Mouse (Mus musculus) MEL (cell line): ENCODE results near the gene Gstt2. TPM values are rescaled to one million over a fixed set of nuclear protein-coding genes. Genes with fewer than 3 reads are reported as not detected.
A peak's percentile ranks its signal among the peaks of the same experiment; 100 is the strongest.

Experiments
- DNase-seq: peaks from one replicate; pipeline ENCODE4 v3.0.0; 2011; ENCODE audit warnings: low read depth, low spot score
- H3K27ac ChIP-seq: 2 replicates; pipeline ENCODE4 v1.5.1; 2012; ENCODE audit warnings: low read depth, mild to moderate bottlenecking, control low read depth, low read length, moderate library complexity; ENCODE audit not compliant: control insufficient read depth
- H3K27me3 ChIP-seq, 2 experiments: fragments of 150-350 bp in 1 of 2; sonication (generic) in 1 of 2; 2 replicates each; pipeline ENCODE4 v1.6.1; 2012; ENCODE audit warnings: low read length in 2 of 2, mild to moderate bottlenecking in 2 of 2, improper control_type of control experiment in 1 of 2, moderate library complexity in 1 of 2; ENCODE audit not compliant: insufficient read depth in 2 of 2, control insufficient read depth in 1 of 2
- H3K36me3 ChIP-seq, 2 experiments: 2 replicates each; pipeline ENCODE4 v1.6.1; 2012 to 2014; ENCODE audit warnings: low read length in 2 of 2, improper control_type of control experiment in 1 of 2, inconsistent platforms in 1 of 2, mild to moderate bottlenecking in 1 of 2; ENCODE audit not compliant: insufficient read depth in 2 of 2, control insufficient read depth in 1 of 2
- H3K4me1 ChIP-seq, 2 experiments: fragments of 150-350 bp in 1 of 2; sonication (generic) in 1 of 2; 2 replicates each; pipeline ENCODE4 v1.6.1; 2012; ENCODE audit warnings: low read length in 2 of 2, improper control_type of control experiment in 1 of 2, mild to moderate bottlenecking in 1 of 2; ENCODE audit not compliant: insufficient read depth in 2 of 2, control insufficient read depth in 1 of 2
- H3K4me3 ChIP-seq, 2 experiments: fragments of 150-350 bp in 1 of 2; sonication (generic) in 1 of 2; 2 replicates each; pipeline ENCODE4 v1.5.1; 2012; ENCODE audit warnings: low read depth in 2 of 2, low read length in 2 of 2, mild to moderate bottlenecking in 2 of 2, moderate library complexity in 2 of 2, control low read depth in 1 of 2, improper control_type of control experiment in 1 of 2; ENCODE audit not compliant: control insufficient read depth in 1 of 2, insufficient read depth in 1 of 2
- H3K79me2 ChIP-seq: 2 replicates; pipeline ENCODE4 v1.6.1; 2012; ENCODE audit warnings: mild to moderate bottlenecking, low read length, moderate library complexity; ENCODE audit not compliant: control insufficient read depth, poor library complexity, insufficient read depth
- H3K9ac ChIP-seq: 2 replicates; pipeline ENCODE4 v1.6.1; 2012; ENCODE audit warnings: low read depth, mild to moderate bottlenecking, control low read depth, low read length, moderate library complexity; ENCODE audit not compliant: control insufficient read depth, poor library complexity, severe bottlenecking
- H3K9me3 ChIP-seq: fragments of 150-350 bp; sonication (generic); replicated peaks from 2 replicates; pipeline ENCODE4 v1.6.1; 2012; ENCODE audit warnings: mild to moderate bottlenecking, low read length, improper control_type of control experiment, moderate library complexity; ENCODE audit not compliant: insufficient read depth
- CHD1 ChIP-seq: IDR thresholded peaks from 2 replicates; pipeline ENCODE4 v1.6.1; 2012; ENCODE audit warnings: low read depth, mild to moderate bottlenecking, inconsistent platforms, low read length, improper control_type of control experiment
- CHD2 ChIP-seq: IDR thresholded peaks from 2 replicates; pipeline ENCODE4 v1.6.1; 2011; ENCODE audit warnings: low read length, improper control_type of control experiment
- CTCF ChIP-seq, 3 experiments: IDR thresholded peaks in 2 of 3; conservative IDR thresholded peaks in 1 of 3; 2 replicates each; pipeline ENCODE4 v1.5.1; 2011 to 2012; ENCODE audit warnings: low read length in 3 of 3, low read depth in 2 of 3, mild to moderate bottlenecking in 2 of 3, improper control_type of control experiment in 1 of 3, inconsistent platforms in 1 of 3, mixed read lengths in 1 of 3, moderate library complexity in 1 of 3; ENCODE audit not compliant: control insufficient read depth in 1 of 3, insufficient read depth in 1 of 3, poor library complexity in 1 of 3, severe bottlenecking in 1 of 3
- E2F4 ChIP-seq: IDR thresholded peaks from 2 replicates; pipeline ENCODE4 v1.6.1; 2011; ENCODE audit warnings: low read depth, low read length, improper control_type of control experiment, borderline replicate concordance
- GABPA ChIP-seq: IDR thresholded peaks from 2 replicates; pipeline ENCODE4 v1.6.1; 2012; ENCODE audit warnings: low read depth, mild to moderate bottlenecking, inconsistent platforms, low read length, improper control_type of control experiment, moderate library complexity
- GATA1 ChIP-seq: IDR thresholded peaks from 2 replicates; pipeline ENCODE4 v1.6.1; 2011; ENCODE audit warnings: low read depth, low read length, improper control_type of control experiment
- JUND ChIP-seq: IDR thresholded peaks from 2 replicates; pipeline ENCODE4 v1.6.1; 2011; ENCODE audit warnings: low read depth, mild to moderate bottlenecking, improper control_type of control experiment, low read length
- KAT2A ChIP-seq: conservative IDR thresholded peaks from 2 replicates; pipeline ENCODE4 v1.6.1; 2012; ENCODE audit warnings: low read depth, low read length, improper control_type of control experiment, inconsistent platforms
- MAZ ChIP-seq: IDR thresholded peaks from 2 replicates; pipeline ENCODE4 v1.6.1; 2012; ENCODE audit warnings: low read depth, mild to moderate bottlenecking, inconsistent platforms, low read length, improper control_type of control experiment
- MYB ChIP-seq: IDR thresholded peaks from 2 replicates; pipeline ENCODE4 v1.6.1; 2011; ENCODE audit warnings: mild to moderate bottlenecking, low read depth, low read length, improper control_type of control experiment
- MYC ChIP-seq: IDR thresholded peaks from 2 replicates; pipeline ENCODE4 v1.6.1; 2011; ENCODE audit warnings: low read depth, mild to moderate bottlenecking, low read length, improper control_type of control experiment, moderate library complexity
- POLR2AphosphoS2 ChIP-seq: IDR thresholded peaks from 2 replicates; pipeline ENCODE4 v1.6.1; 2011; ENCODE audit warnings: low read length, improper control_type of control experiment
- POLR2AphosphoS5 ChIP-seq: IDR thresholded peaks from 2 replicates; pipeline ENCODE4 v1.6.1; 2012; ENCODE audit warnings: low read depth, borderline replicate concordance, mild to moderate bottlenecking, inconsistent platforms, low read length, moderate library complexity, mixed read lengths
- RAD21 ChIP-seq: IDR thresholded peaks from 2 replicates; pipeline ENCODE4 v1.6.1; 2011; ENCODE audit warnings: mild to moderate bottlenecking, low read depth, low read length, improper control_type of control experiment
- SIN3A ChIP-seq: IDR thresholded peaks from 2 replicates; pipeline ENCODE4 v1.6.1; 2012; ENCODE audit warnings: low read length, improper control_type of control experiment, inconsistent platforms
- SMC3 ChIP-seq: IDR thresholded peaks from 2 replicates; pipeline ENCODE4 v1.6.1; 2011; ENCODE audit warnings: low read depth, low read length, improper control_type of control experiment
- TCF12 ChIP-seq: IDR thresholded peaks from 2 replicates; pipeline ENCODE4 v1.6.1; 2014; ENCODE audit warnings: low read depth, mild to moderate bottlenecking, inconsistent platforms, low read length, improper control_type of control experiment, moderate library complexity
- USF1 ChIP-seq: IDR thresholded peaks from 2 replicates; pipeline ENCODE4 v1.6.1; 2014; ENCODE audit warnings: low read depth, mild to moderate bottlenecking, inconsistent platforms, low read length, improper control_type of control experiment, moderate library complexity
- USF2 ChIP-seq, 2 experiments: IDR thresholded peaks; 2 replicates each; pipeline ENCODE4 v1.6.1; 2011 to 2012; ENCODE audit warnings: improper control_type of control experiment in 2 of 2, low read length in 2 of 2, borderline replicate concordance in 1 of 2, inconsistent platforms in 1 of 2, low read depth in 1 of 2, mild to moderate bottlenecking in 1 of 2; ENCODE audit not compliant: insufficient read depth in 1 of 2
- ZC3H11A ChIP-seq: IDR thresholded peaks from 2 replicates; pipeline ENCODE4 v1.6.1; 2012; ENCODE audit warnings: low read depth, mild to moderate bottlenecking, inconsistent platforms, low read length, improper control_type of control experiment
- ZKSCAN1 ChIP-seq: IDR thresholded peaks from 2 replicates; pipeline ENCODE4 v1.6.1; 2012; ENCODE audit warnings: low read depth, mild to moderate bottlenecking, inconsistent platforms, low read length, improper control_type of control experiment, moderate library complexity
- ZNF384 ChIP-seq: IDR thresholded peaks from 2 replicates; pipeline ENCODE4 v1.6.1; 2012; ENCODE audit warnings: low read depth, mild to moderate bottlenecking, inconsistent platforms, low read length, improper control_type of control experiment
- polyA plus RNA-seq, 2 experiments: library from polyadenylated mRNA; stranded (reverse) in 1 of 2; unstranded in 1 of 2; fragments of >175 nt in 1 of 2; fragments of >200 nt in 1 of 2; gene quantifications; 2 replicates each; pipeline versions ENCODE4 v1.2.1 to v1.2.4; 2012; ENCODE audit warnings: low replicate concordance in 2 of 2, low read depth in 1 of 2; ENCODE audit not compliant: insufficient read length in 2 of 2, insufficient read depth in 1 of 2, missing spikeins in 1 of 2
- total RNA-seq: library from RNA; depleted of rRNA; stranded (reverse); fragments of 300-350 nt; gene quantifications from 2 replicates; pipeline ENCODE4 v1.2.3, GENCODE M21; 2012

Gstt2 gene
- total and polyA plus RNA-seq, 3 experiments = 4.3 to 10.9 TPM; not detected in 1

GRCm38 (mm10) chr10:75883232-75883552 lies 46.0 kb upstream of the Gstt2 start:
- peak; percentile 51 for DNase-seq
- H3K79me2 ChIP-seq = no peaks in the 10 kb centered on the region
- no peak overlapping the region for H3K4me3 ChIP-seq
- peak; percentile 51 for TF ChIP-seq ZC3H11A
- peak; percentile 48 for TF ChIP-seq RAD21
- no peak for TF ChIP-seq GATA1
- peak in 2 of 3 experiments; percentile 60 to 62; a peak in 5 of 6 replicates for TF ChIP-seq CTCF (IDR thresholded peaks at IDR 0.05 in 2 of 3, conservative IDR thresholded peaks at IDR 0.05 in 1 of 3; ENCODE audit: control insufficient read depth in 1 of 3, insufficient read depth in 1 of 3, low read depth in 2 of 3, low read length in 3 of 3, poor library complexity in 1 of 3, severe bottlenecking in 1 of 3)
- peak; percentile 65 for TF ChIP-seq SMC3
- TF ChIP-seq POLR2AphosphoS5 = no peak
- TF ChIP-seq ZNF384 = peak; percentile 64
- no peaks in the 10 kb centered on the region for H3K4me1 ChIP-seq
- H3K36me3 ChIP-seq = no peaks in the 10 kb centered on the region
- H3K27ac ChIP-seq = no peak overlapping the region
- H3K9ac ChIP-seq = no peak overlapping the region
- no peaks in the 10 kb centered on the region for H3K27me3 ChIP-seq
- no peaks in the 10 kb centered on the region for H3K9me3 ChIP-seq

DNA sequence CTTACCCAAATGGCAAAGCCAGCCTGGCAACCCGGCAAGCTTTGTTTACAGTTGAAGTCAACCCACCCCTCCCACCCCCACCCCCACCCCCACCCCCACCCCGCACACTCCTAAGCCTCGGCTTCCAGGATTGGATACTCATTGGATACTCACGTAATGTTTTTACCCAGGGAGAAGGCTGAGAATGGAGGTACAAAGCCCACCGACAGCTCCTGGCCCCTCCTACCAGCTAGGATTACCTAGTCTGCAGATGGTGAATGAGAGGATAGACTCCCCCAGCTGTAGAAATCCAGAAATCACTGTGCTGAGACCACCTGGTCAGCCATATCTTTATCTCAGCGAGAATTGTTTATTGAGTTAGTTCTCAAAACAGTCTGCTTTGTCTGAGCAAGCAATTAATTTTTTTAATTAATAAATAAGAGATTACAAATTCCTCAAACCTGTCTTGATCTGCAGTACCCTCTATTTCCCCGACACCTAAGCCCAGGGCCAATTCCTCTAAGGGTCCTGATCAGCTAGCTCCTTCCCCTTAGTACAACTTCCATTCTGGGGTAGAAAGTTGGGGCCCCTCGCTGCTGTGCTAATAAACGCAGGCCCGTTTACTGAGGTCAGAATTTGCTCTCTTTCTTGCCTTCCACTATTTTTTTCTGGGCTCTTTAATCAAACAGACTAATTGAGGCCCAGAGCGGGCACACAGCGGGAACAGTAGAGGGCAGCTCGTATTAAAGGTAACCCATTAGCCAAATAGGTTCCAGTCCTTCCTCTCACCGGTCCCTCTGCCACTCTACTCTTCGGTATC lies 45.4 kb upstream of the Gstt2 start:
- Histone ChIP-seq H3K27ac (no peak overlapping the region), H3K9ac (no peak overlapping the region)

GRCm38 (mm10) chr10:75881578-75882432 lies 44.6 kb upstream of the Gstt2 start:
- DNase-seq = no peak
- no peak for TF ChIP-seq CHD1
- TF ChIP-seq TCF12 = no peak
- no peak for TF ChIP-seq JUND
- no peak for TF ChIP-seq MYC
- TF ChIP-seq MYB = no peak
- TF ChIP-seq SMC3 = no peak
- no peak for TF ChIP-seq CHD2
- no peak for TF ChIP-seq SIN3A
- TF ChIP-seq KAT2A = no peak
- no peak for TF ChIP-seq POLR2AphosphoS2
- TF ChIP-seq GABPA = no peak
- Histone ChIP-seq H3K27ac (no peak overlapping the region), H3K4me3 (no peak overlapping the region), H3K79me2 (no peaks in the 10 kb centered on the region), H3K9me3 (no peaks in the 10 kb centered on the region), H3K27me3 (no peaks in the 10 kb centered on the region), H3K36me3 (no peaks in the 10 kb centered on the region), H3K4me1 (no peaks in the 10 kb centered on the region), H3K9ac (no peak overlapping the region)

More for the DNA sequence above, 45.4 kb upstream of the Gstt2 start:
- Histone ChIP-seq H3K27me3 (no peaks in the 10 kb centered on the region), H3K36me3 (no peaks in the 10 kb centered on the region), H3K4me3 (no peak overlapping the region), H3K79me2 (no peaks in the 10 kb centered on the region), H3K4me1 (no peaks in the 10 kb centered on the region), H3K9me3 (no peaks in the 10 kb centered on the region)
- no peak for DNase-seq
- no peak for TF ChIP-seq USF1
- no peak for TF ChIP-seq MYB
- no peak for TF ChIP-seq ZKSCAN1
- TF ChIP-seq CHD1 = no peak
- no peak for TF ChIP-seq SIN3A
- no peak for TF ChIP-seq MYC
- TF ChIP-seq MAZ = no peak
- TF ChIP-seq JUND = no peak
- TF ChIP-seq E2F4 = no peak
- no peak for TF ChIP-seq USF2 (IDR thresholded peaks at IDR 0.05; ENCODE audit: borderline replicate concordance in 1 of 2, insufficient read depth in 1 of 2, low read depth in 1 of 2, low read length in 2 of 2)
